Mouse (Mus musculus) CD4-positive helper T cell, adult 2 months (primary cell): ENCODE results near the gene Txnrd3.
A peak's percentile ranks its signal among the peaks of the same experiment; 100 is the strongest.

Source experiments
- DNase-seq: peaks from one replicate; pipeline ENCODE4 v3.0.0-alpha.2; 2012; ENCODE audit warnings: low read depth, missing footprints, low spot score

Gene Txnrd3

GRCm38 (mm10) chr6:89655011-89655410, 11.2 kb downstream of the Txnrd3 start:
- no peak for DNase-seq

GRCm38 (mm10) chr6:89658342-89658741, 14.6 kb downstream of the Txnrd3 start:
- DNase-seq, result no peak

- DNase-seq, result no peak
Measured at GRCm38 (mm10) chr6:89658931-89659330, 15.1 kb downstream of the Txnrd3 start.

- no peak for DNase-seq
Measured at GRCm38 (mm10) chr6:89659692-89660423, 16.1 kb downstream of the Txnrd3 start.

- no peak for DNase-seq
Measured at GRCm38 (mm10) chr6:89660490-89660889, 16.7 kb downstream of the Txnrd3 start.

- DNase-seq, result no peak
Measured at GRCm38 (mm10) chr6:89662521-89662920, 18.7 kb downstream of the Txnrd3 start.

- no peak for DNase-seq
Measured at GRCm38 (mm10) chr6:89665155-89665554, 21.4 kb downstream of the Txnrd3 start.

GRCm38 (mm10) chr6:89665667-89666066, 21.9 kb downstream of the Txnrd3 start:
- DNase-seq, result no peak

- DNase-seq, result no peak
Measured at GRCm38 (mm10) chr6:89666976-89667375, 23.2 kb downstream of the Txnrd3 start.

GRCm38 (mm10) chr6:89669556-89669955, 25.8 kb downstream of the Txnrd3 start:
- no peak for DNase-seq

GRCm38 (mm10) chr6:89671431-89671830, 27.6 kb downstream of the Txnrd3 start:
- DNase-seq, result no peak

GRCm38 (mm10) chr6:89672641-89673040, 28.9 kb downstream of the Txnrd3 start:
- DNase-seq, result no peak

GRCm38 (mm10) chr6:89673135-89673780, 29.5 kb downstream of the Txnrd3 start:
- no peak for DNase-seq

GRCm38 (mm10) chr6:89678522-89678921, 34.7 kb downstream of the Txnrd3 start:
- DNase-seq, result no peak

- DNase-seq, result peak; percentile 48
Measured at GRCm38 (mm10) chr6:89679291-89679835, 35.6 kb downstream of the Txnrd3 start.

- DNase-seq, result peak; percentile 56
Measured at GRCm38 (mm10) chr6:89680155-89680554, 36.4 kb downstream of the Txnrd3 start.

GRCm38 (mm10) chr6:89684231-89684630, 40.4 kb downstream of the Txnrd3 start:
- DNase-seq, result no peak

- DNase-seq, result no peak
Measured at GRCm38 (mm10) chr6:89687100-89687499, 43.3 kb downstream of the Txnrd3 start.

GRCm38 (mm10) chr6:89706624-89707023, 62.8 kb downstream of the Txnrd3 start:
- DNase-seq, result no peak

- no peak for DNase-seq
Measured at GRCm38 (mm10) chr6:89707240-89707639, 63.5 kb downstream of the Txnrd3 start, which contains the start of gene Vmn1r40. Vmn1r40 (plus strand) TSS chr6:89707540.

- DNase-seq, result no peak
Measured at GRCm38 (mm10) chr6:89718051-89718450, 74.3 kb downstream of the Txnrd3 start.
